Mouse (Mus musculus): Measurements from ENCODE around the gene Gm815. TPM values are rescaled to one million over a fixed set of nuclear protein-coding genes. Genes with fewer than 3 reads are reported as not detected.
A peak's percentile ranks its signal among the peaks of the same experiment; 100 is the strongest.

The Gm815 gene
- polyA plus RNA-seq, 1 experiment from 2014 or later: not detected

DNA sequence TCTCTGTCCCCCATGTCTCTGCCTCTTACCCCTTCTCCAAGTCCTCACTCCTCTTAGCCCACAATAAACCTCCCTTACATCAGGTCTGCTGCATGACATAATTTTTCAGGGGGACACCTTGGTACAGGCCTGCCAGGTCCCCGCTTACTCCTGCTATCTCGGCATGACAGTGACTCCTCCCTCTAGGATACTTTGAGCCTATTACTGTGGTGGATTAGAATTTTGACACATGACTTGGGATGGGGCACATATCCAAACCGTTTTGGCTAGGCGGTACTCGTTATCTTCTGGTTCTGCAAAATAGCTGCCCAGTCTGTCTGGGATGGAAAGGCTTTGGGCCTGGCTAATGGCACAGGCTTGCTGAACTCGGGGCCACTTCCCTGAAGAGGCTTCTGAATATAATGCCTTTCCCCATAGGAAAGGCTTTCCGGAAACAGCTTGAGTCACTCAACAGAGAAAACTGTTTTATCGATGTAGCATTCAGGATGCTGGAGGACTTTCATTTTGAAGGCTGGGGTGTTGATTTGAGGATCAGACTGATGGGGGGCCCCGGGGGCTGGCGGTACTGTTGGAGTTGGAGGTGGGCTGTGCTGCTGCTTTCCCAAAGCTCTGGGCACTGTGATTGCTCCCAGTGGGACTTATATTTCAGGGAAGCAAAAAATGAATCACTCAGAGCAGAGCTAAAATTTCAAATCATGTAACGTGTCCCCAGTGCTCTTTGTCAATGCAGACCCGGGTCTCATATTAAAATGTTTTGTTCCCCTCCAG, 27.1 kb upstream of the Gm815 start:
- WGBS: 59% methylated on average over 12 of the region's 12 CpGs
- H3K27me3 ChIP-seq (replicated peaks): no peaks in the 10 kb centered on the region; the same call in 1 of the 2 replicates
- no peak overlapping the region; the same call in 1 of the 2 replicates for H3K4me2 ChIP-seq
- H3K27ac ChIP-seq (replicated peaks): no peak overlapping the region
- no peaks in the 10 kb centered on the region for H3K9me3 ChIP-seq
- no peaks in the 10 kb centered on the region for H3K36me3 ChIP-seq
- H3K9ac ChIP-seq: no peak overlapping the region
- H3K4me3 ChIP-seq: no peak overlapping the region
- ATAC-seq (ENCODE audit: extremely low read depth, insufficient number of reproducible peaks, low FRiP score, low TSS enrichment): no peak
- H3K4me1 ChIP-seq: peaks cover 11% of the 10 kb centered on the region

DNA sequence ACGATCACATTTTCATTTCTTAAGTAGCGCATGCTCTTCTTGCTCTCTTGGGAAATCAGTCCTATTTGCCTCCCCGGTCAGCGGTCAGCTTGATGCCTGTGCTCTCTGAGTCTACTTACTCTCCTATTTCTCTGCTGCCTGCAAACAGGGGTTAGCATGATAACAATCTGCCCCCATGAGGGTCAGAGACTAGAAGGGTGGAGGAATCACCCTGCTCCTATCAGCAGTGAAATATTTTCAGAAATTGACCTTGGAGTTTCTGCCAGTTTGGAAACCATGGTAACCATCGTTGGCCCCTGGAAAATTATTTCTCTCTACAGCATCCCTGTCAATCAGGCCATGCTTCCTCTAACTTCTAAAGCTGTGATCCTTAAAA, 26.5 kb upstream of the Gm815 start:
- Histone ChIP-seq H3K4me3 (no peak overlapping the region), H3K9ac (no peak overlapping the region), H3K9me3 (no peaks in the 10 kb centered on the region), H3K27ac (replicated peaks) (no peak overlapping the region), H3K4me1 (peaks cover 6% of the 10 kb centered on the region), H3K36me3 (no peaks in the 10 kb centered on the region), H3K4me2 (no peak overlapping the region), H3K27me3 (replicated peaks) (no peaks in the 10 kb centered on the region; the same call in 1 of the 2 replicates)
- no peak for ATAC-seq (ENCODE audit: extremely low read depth, insufficient number of reproducible peaks, low FRiP score, low TSS enrichment)
- WGBS: 69% methylated on average over 5 of the region's 5 CpGs

DNA sequence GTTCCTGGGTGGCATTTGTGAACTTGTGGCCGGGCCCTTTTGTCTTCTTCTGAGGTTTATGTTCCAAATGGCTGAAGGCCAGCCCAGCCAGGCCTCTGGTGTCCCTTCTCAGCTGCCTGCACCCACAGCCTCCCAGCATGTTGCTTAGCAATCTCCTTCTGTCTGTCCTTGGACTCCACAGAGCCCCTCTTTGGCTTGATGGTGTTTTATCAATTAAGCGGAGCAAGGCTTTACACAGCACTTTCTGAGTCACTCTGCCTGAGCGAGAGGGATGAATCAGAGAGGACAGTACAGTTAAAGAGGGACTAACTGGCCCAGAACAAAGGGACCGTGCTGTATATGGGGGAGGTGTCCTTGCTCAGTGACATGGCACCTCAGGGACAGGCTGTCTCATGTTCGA, 22.0 kb upstream of the Gm815 start:
- H3K27ac ChIP-seq (replicated peaks): no peak overlapping the region
- peaks cover 18% of the 10 kb centered on the region for H3K4me1 ChIP-seq
- no peak overlapping the region for H3K9ac ChIP-seq
- ATAC-seq (ENCODE audit: extremely low read depth, insufficient number of reproducible peaks, low FRiP score, low TSS enrichment): no peak
- H3K36me3 ChIP-seq: no peaks in the 10 kb centered on the region
- H3K4me3 ChIP-seq: no peak overlapping the region
- WGBS: 54% methylated on average over 5 of the region's 5 CpGs
- H3K9me3 ChIP-seq: no peaks in the 10 kb centered on the region
- no peak overlapping the region for H3K4me2 ChIP-seq
- no peaks in the 10 kb centered on the region; the same call in 1 of the 2 replicates for H3K27me3 ChIP-seq (replicated peaks)

DNA sequence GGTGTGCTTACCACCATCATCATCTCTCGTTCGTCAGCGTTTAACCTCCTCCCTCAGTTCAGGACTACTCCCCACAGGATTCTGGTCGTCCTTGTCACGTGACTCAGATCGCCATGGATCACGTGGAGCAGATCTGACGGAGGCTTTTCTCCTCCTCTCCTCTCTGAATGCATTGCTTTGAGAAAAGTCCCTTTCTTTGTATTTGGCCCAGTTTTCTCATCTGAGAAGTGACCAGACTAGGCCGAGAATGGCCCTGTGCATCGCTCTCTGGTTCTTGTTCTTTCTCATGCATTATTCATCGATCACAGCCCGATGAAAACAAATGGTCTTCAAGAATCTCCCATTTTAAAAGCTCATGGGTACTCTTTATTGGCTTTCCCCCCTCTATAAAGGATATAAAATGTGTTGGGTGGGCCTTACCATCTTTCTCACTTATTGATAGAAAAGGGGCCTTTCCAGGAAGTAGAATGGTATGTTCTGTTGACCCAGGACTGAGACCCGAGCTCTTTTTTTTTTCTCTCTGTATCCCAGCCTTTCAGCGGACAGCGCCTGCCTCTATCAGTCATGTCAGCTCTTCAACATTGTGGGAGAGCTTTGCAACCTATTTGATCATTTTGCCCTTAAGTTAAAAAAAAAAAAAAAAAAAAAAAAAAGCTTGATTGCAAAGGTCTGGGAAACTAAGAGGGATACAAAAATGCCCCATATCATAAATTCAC, 20.5 kb upstream of the Gm815 start:
- H3K9me3 ChIP-seq: no peaks in the 10 kb centered on the region
- peak overlapping the region; percentile 37 for H3K27ac ChIP-seq (replicated peaks)
- WGBS: 75% methylated on average over 15 of the region's 15 CpGs
- no peak for ATAC-seq (ENCODE audit: extremely low read depth, insufficient number of reproducible peaks, low FRiP score, low TSS enrichment)
- H3K4me1 ChIP-seq: peaks cover 22% of the 10 kb centered on the region
- H3K9ac ChIP-seq: no peak overlapping the region
- no peak overlapping the region for H3K4me3 ChIP-seq
- H3K27me3 ChIP-seq (replicated peaks): no peaks in the 10 kb centered on the region; the same call in 1 of the 2 replicates
- H3K4me2 ChIP-seq: 0 out of 2 replicates have a peak overlapping the region, but pooled peaks have one; percentile 0
- no peaks in the 10 kb centered on the region for H3K36me3 ChIP-seq

DNA sequence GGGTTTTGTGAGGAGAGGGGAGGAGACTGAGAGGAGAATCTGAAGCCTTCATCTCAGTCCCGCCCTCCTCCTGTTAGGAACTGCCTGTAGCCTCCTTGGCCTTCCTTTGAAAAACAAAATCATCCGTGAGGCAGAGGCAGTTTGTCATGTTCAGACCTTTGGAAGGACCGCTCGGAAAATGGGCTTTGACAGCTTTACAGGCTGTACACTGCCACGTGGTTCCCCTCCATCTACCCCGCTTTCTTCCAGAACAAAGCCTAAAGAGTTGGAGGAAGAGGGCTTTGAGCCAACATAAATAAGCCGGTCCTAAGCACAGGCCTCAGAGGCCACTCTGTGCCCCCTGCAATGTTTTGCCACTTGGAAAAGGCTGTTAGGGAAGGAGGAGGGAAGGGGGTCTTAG, 19.9 kb upstream of the Gm815 start:
- no peak overlapping the region for H3K9ac ChIP-seq
- H3K36me3 ChIP-seq: no peaks in the 10 kb centered on the region
- WGBS: 29% methylated on average over 7 of the region's 7 CpGs
- ATAC-seq (ENCODE audit: extremely low read depth, insufficient number of reproducible peaks, low FRiP score, low TSS enrichment): no peak; the same call in 1 of the 2 replicates
- peaks cover 28% of the 10 kb centered on the region for H3K4me1 ChIP-seq
- H3K4me2 ChIP-seq: 0 out of 2 replicates have a peak overlapping the region, but pooled peaks have one; percentile 0
- H3K9me3 ChIP-seq: no peaks in the 10 kb centered on the region
- H3K27me3 ChIP-seq (replicated peaks): no peaks in the 10 kb centered on the region; the same call in 1 of the 2 replicates
- no peak overlapping the region for H3K4me3 ChIP-seq
- H3K27ac ChIP-seq (replicated peaks): peak overlapping the region; percentile 37

DNA sequence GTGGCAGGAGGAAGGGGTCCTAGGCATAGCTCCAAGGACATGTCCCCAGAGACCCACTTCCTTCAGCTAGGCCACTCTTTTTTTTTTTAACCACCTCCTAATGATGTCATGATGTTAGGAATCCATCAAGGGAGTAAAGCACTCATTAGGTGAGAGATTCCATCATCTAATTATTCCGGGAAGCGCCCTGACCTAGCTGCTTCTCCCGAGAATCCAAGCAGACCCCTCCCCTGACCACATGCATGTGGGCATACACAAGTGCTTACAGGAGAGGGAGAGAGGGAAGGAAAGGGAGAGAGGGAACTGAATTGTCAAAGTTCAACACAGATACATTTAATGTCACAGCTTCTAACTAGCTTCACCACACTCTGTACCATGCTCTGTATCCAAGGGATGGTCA, 16.1 kb upstream of the Gm815 start:
- Histone ChIP-seq H3K9me3 (no peaks in the 10 kb centered on the region), H3K9ac (no peak overlapping the region), H3K4me1 (peaks cover 33% of the 10 kb centered on the region), H3K27me3 (replicated peaks) (no peaks in the 10 kb centered on the region), H3K4me2 (no peak overlapping the region), H3K36me3 (no peaks in the 10 kb centered on the region), H3K27ac (replicated peaks) (no peak overlapping the region), H3K4me3 (no peak overlapping the region)
- WGBS: 31% methylated on average over 3 of the region's 3 CpGs
- ATAC-seq (ENCODE audit: extremely low read depth, insufficient number of reproducible peaks, low FRiP score, low TSS enrichment): no peak

DNA sequence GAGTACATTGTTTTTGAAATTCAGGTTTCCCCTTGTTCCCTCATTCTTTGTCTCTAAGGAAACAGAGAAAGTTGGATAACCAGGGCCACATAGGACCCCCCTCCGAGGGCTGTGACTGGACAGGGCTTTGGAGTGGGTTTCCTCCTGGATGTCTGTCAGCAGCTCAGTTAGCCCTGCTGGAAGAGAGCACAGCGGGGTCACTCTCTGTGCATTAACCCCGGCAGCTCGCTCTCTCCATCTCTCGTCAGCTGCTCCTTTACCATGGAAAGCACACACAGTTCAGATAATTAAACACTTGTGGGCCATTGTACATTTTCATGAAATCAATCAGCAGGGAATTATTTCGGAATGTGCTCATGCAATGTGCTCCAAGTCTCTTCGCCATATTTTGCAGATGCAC, 15.4 kb upstream of the Gm815 start:
- no peaks in the 10 kb centered on the region for H3K27me3 ChIP-seq (replicated peaks)
- no peaks in the 10 kb centered on the region for H3K36me3 ChIP-seq
- WGBS: 37% methylated on average over 7 of the region's 7 CpGs
- H3K27ac ChIP-seq (replicated peaks): no peak overlapping the region
- H3K9me3 ChIP-seq: no peaks in the 10 kb centered on the region
- H3K4me3 ChIP-seq: no peak overlapping the region
- no peak for ATAC-seq (ENCODE audit: extremely low read depth, insufficient number of reproducible peaks, low FRiP score, low TSS enrichment)
- peaks cover 33% of the 10 kb centered on the region for H3K4me1 ChIP-seq
- H3K9ac ChIP-seq: no peak overlapping the region
- no peak overlapping the region for H3K4me2 ChIP-seq

DNA sequence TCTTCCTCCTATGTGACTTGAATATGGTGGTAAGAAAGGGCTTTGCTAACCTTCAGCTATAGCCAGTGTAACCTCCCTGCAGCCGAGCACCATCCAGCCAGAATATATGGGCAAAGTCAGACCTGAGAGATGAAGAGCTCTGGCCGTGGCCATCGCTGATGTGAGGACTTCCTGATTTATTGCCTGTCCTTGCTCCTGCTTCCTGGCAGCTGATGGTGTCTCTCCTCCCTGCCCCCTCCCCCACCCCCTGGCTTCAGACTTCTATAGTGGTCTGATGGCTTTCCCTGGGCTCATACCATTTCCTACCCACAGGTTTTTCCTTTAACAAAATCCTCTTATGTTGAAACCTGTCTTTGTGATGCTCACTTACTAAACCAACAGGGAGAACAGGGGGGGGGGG, 14.6 kb upstream of the Gm815 start:
- Histone ChIP-seq H3K9ac (no peak overlapping the region), H3K4me2 (no peak overlapping the region), H3K4me1 (peaks cover 27% of the 10 kb centered on the region), H3K4me3 (no peak overlapping the region), H3K36me3 (no peaks in the 10 kb centered on the region), H3K27ac (replicated peaks) (no peak overlapping the region), H3K27me3 (replicated peaks) (0 out of 2 replicates have a peak, but pooled peaks cover 3% of the 10 kb centered on the region), H3K9me3 (no peaks in the 10 kb centered on the region)
- WGBS: 26% methylated on average over 3 of the region's 3 CpGs
- no peak for ATAC-seq (ENCODE audit: extremely low read depth, insufficient number of reproducible peaks, low FRiP score, low TSS enrichment)

DNA sequence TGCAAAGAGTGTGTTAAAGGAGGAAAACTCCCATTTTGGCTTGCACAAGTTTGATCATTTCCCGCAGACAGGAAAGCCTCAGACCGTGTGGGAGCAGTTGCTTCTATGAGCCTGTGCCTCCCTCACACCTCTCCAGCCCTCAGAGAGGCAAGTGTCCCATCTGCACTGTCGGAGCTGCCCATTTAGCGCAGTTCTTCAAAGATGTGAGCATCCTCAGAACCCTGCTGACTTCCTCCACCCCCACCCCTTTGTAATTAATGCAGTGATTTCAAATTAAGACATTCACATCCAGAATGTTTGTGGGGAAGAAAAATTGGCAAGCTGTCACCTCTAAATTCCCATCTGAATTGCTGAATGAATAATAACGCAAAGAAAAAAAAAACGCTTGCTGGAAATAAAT, 12.8 kb upstream of the Gm815 start:
- Histone ChIP-seq H3K4me3 (no peak overlapping the region), H3K4me2 (no peak overlapping the region), H3K36me3 (no peaks in the 10 kb centered on the region), H3K9me3 (no peaks in the 10 kb centered on the region), H3K27me3 (replicated peaks) (0 out of 2 replicates have a peak, but pooled peaks cover 3% of the 10 kb centered on the region), H3K9ac (no peak overlapping the region), H3K4me1 (peaks cover 27% of the 10 kb centered on the region), H3K27ac (replicated peaks) (no peak overlapping the region)
- no peak for ATAC-seq (ENCODE audit: extremely low read depth, insufficient number of reproducible peaks, low FRiP score, low TSS enrichment)
- WGBS: 59% methylated on average over 6 of the region's 6 CpGs

DNA sequence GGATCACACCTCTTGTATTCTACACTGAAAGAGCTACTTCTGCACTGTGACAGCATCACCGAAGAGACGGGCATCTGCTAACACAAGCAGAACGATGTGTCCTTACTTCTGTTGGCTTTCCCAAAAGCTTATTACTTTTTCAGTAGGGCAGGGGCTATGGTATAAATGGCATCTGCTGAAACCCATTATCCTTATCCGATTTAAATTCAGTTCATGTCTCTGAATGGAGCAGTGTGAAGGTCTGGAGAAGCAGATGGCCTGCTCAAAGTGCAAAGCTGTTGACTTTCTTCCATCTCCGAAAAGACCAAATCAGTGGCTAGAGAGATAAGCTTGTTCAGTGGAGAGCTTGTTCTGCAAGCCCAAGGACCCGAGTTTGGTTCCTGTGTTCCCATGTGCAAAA, 10.1 kb upstream of the Gm815 start:
- Histone ChIP-seq H3K27ac (replicated peaks) (no peak overlapping the region), H3K36me3 (no peaks in the 10 kb centered on the region), H3K4me2 (no peak overlapping the region), H3K27me3 (replicated peaks) (0 out of 2 replicates have a peak, but pooled peaks cover 3% of the 10 kb centered on the region), H3K9me3 (no peaks in the 10 kb centered on the region), H3K9ac (no peak overlapping the region), H3K4me1 (peaks cover 15% of the 10 kb centered on the region), H3K4me3 (no peak overlapping the region)
- no peak for ATAC-seq (ENCODE audit: extremely low read depth, insufficient number of reproducible peaks, low FRiP score, low TSS enrichment)
- 83% methylated on average over 6 of the region's 6 CpGs for WGBS

DNA sequence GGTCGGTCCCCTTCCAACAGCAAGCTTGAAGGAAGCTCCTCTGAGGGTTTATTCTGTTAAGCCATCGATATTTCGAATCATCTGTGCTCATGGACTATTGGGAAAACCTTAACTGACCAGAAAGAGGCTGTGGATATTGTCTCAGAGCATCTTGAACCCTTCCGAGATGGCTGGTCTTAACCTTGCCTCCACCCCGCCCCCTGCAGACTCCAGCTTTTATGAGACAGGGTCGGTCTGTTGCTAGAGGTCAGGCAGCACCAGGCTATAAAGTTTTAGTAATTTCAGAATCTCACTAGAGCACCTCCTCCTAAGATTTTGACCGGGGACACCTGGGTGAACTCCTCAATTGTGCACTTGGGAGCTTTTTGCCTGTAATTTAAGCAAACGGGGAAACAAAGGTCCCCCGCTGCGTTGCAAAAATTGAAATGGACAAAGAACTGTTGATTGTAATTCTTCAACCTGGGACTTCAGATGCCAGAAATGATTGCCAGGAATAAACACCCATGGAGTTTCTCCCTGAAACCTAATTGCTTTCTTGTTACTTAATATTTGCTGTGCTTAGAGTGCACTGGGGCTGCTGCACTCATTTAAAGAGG, 8.4 kb upstream of the Gm815 start:
- 23% methylated on average over 10 of the region's 10 CpGs for WGBS
- H3K9me3 ChIP-seq: no peaks in the 10 kb centered on the region
- H3K4me3 ChIP-seq: no peak overlapping the region
- H3K27me3 ChIP-seq (replicated peaks): 0 out of 2 replicates have a peak, but pooled peaks cover 3% of the 10 kb centered on the region
- H3K27ac ChIP-seq (replicated peaks): no peak overlapping the region
- no peak for ATAC-seq (ENCODE audit: extremely low read depth, insufficient number of reproducible peaks, low FRiP score, low TSS enrichment)
- peak overlapping the region; percentile 16; the same call in 1 of the 2 replicates for H3K4me2 ChIP-seq
- H3K36me3 ChIP-seq: no peaks in the 10 kb centered on the region
- no peak overlapping the region for H3K9ac ChIP-seq
- H3K4me1 ChIP-seq: peaks cover 14% of the 10 kb centered on the region
